Mouse (Mus musculus): Measurements from ENCODE around the gene Slc38a4. TPM values are rescaled to one million over a fixed set of nuclear protein-coding genes. Genes with fewer than 3 reads are reported as not detected.

The Slc38a4 gene
- polyA plus RNA-seq (2017; shearing (Covaris generic)): not detected

DNA sequence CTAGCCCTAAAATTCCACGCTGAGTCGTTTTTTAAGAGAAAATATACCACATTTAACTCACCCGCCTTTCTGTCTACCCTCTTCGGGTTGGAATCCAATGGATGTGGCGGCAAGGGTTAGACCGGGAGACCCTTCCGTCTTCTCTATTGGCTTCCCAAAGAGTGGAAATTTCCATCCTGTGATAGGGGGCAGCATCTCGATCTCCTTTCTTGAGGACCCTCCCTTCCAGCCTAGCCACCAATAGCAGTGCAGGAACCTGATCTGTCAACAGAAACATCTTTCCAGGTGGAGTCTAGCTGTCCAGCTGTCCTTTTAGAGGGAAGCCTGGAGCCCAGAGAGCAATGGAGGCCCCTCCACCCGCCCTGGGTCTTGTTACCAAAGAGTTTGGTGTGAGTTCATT lies at the start of gene Slc38a4:
Gene Slc38a4, minus strand, starts transcription at position 163 of the 400 bp plus-strand sequence.
- no peak for ATAC-seq

GRCm38 (mm10) chr15:97104889-97105391 lies 49.2 kb upstream of the Slc38a4 start:
- no peak for ATAC-seq

- ATAC-seq: no peak
Observed at GRCm38 (mm10) chr15:97104048-97104447, 48.3 kb upstream of the Slc38a4 start.

GRCm38 (mm10) chr15:97102811-97103210 lies 47.1 kb upstream of the Slc38a4 start:
- no peak for ATAC-seq

- no peak for ATAC-seq
Observed at GRCm38 (mm10) chr15:97102181-97102580, 46.4 kb upstream of the Slc38a4 start.

GRCm38 (mm10) chr15:97099101-97099500 lies 43.3 kb upstream of the Slc38a4 start:
- ATAC-seq: no peak

DNA sequence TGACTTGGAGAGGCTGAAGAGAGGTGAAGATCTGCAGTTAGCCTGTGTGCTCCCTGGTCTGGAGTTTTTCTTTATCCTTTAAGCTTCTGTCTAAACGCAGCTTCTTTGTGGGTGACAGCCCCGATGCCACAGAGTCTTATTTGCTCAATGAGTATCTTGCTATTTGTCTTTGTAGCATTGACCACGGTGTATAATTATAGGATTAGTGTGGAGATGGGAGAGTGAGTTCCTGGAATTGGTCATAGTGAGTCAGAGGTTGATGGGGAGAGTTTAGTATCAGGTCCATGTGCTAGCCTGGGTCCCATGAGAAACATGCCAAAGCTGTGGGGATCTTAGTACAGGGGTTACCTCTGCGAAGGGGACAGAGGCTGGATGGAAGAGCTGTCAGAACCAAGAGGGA lies 41.8 kb upstream of the Slc38a4 start:
- ATAC-seq: no peak

DNA sequence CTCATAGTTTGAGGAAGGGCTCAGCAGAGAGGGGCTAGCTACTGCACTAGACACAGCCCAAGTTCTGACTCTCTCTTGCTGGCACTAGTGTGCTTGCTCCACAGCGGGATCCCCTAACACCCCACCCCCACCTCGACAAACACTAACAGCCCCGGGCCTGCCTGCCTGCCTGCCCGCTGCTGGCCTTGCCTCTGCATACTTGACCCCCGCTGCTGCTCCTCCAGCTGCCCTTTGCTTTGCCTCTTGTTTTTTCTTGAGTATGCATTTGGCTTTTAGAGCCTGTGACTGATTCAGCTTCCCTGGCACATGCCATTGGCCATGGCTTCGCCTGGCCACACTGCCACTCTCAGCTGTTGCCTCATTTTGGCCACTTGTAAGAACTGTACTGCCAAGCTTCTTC lies 33.8 kb upstream of the Slc38a4 start:
- no peak for ATAC-seq

- ATAC-seq: no peak
Observed at GRCm38 (mm10) chr15:97085833-97086232, 30.1 kb upstream of the Slc38a4 start.

- ATAC-seq: no peak
Observed at GRCm38 (mm10) chr15:97077665-97078064, 21.9 kb upstream of the Slc38a4 start.

GRCm38 (mm10) chr15:97076092-97076491 lies 20.3 kb upstream of the Slc38a4 start:
- no peak for ATAC-seq

- ATAC-seq: no peak
Observed at GRCm38 (mm10) chr15:97075240-97075639, 19.5 kb upstream of the Slc38a4 start.

GRCm38 (mm10) chr15:97072859-97073826 lies 17.4 kb upstream of the Slc38a4 start:
- ATAC-seq: no peak

DNA sequence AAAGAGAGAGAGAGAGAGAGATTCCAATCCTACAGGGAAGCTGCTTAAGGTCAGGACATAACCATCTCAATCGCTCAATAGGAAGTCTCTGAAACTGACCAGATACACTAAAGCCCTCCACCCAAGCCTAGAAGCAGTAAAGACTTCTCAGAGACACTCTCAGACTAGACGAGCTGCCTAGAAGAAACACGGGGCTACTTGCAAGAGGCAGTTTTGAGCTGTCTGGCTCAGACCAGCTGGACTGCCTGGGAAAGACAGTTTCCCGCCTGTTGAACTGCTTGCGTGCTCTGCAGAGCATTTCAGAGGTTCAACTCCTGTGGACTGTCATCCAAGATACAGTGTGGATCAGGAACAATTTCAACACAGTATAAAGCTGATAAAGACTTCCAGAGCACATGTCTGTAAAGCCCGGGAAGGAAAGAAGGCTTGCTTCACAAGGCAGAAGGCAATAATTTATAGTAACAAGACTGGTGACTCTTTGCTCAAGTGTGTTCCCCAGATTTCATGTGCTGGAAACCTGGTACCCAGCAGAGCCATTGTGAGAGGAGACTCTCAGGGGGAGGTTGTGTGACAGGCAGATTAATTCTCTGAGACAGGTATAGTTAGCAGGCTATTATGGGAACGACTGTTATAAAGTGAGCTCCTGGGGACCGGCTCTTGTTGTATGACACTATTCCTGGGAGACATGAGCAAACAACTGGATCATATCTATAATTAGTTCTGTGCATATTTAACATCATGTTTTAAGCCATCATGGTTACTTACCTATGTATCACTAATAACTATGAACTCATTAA lies 11.8 kb upstream of the Slc38a4 start:
- no peak for ATAC-seq

DNA sequence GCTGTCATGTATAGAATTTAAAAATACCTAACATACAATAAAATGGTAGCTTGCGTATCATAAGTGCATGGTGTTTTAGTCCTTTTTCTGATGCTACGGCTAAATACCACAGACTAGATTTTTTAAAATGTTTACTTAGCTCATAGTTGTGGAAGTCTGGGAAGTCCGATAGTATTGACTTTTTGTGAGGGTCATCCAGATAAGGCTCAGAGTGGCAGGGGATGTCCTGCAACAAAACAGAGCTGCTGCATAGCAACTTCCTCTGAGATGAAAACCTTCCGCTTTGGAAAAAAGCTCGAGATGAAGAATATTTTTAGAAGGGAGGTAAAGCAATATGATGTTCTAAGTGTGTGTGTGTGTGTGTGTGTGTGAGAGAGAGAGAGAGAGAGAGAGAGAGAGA lies 11.2 kb upstream of the Slc38a4 start:
- no peak for ATAC-seq

DNA sequence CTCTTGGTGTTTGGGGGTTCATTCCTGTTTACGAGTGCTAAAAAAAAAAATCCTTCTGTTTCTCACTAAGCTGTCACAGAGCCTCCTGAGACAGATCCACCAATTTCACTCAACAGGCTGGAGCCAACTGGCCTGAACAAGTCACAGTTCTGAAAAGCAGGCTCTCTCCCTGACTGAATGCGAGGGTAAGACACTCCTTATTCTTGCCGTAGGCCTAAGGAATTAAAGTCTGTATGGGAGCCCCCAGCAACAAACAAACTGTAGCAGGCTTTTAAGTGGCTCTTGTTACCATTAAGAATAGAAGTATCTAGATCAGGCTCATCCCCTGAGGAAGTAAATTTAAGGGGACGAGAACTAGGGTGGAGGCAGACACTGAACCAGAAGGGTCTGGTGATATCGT lies 7.5 kb upstream of the Slc38a4 start:
- ATAC-seq: no peak

GRCm38 (mm10) chr15:97060973-97061372 lies 5.2 kb upstream of the Slc38a4 start:
- ATAC-seq: no peak

- no peak for ATAC-seq
Observed at GRCm38 (mm10) chr15:97060571-97060970, 4.8 kb upstream of the Slc38a4 start.

DNA sequence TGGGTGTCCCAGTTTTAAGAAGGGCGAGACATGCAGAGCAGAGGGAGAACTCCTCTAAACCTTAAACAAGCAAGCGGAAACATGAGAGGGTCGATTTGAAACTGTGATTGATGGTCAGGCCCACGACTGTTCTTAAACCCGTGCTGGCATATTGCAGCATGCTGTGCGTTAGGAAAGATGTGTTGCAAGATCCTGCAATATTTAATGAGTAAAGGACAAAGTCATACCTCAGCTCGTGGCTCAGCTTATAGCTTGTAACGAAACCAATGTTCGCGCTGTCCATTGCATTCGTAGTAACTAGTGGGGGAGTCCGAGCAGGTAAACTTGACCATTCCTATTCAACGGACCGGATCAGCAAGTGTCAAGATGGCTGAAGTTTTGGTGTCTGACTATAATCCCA lies 4.3 kb upstream of the Slc38a4 start:
- no peak for ATAC-seq

GRCm38 (mm10) chr15:97059071-97060041 lies 3.6 kb upstream of the Slc38a4 start:
- no peak for ATAC-seq

- no peak for ATAC-seq
Observed at GRCm38 (mm10) chr15:97054767-97055489, 828 bp downstream of the Slc38a4 start.

Data from inflammation-experienced regulatory T-cells, adult 6 months (primary cell).